19 mouse cellular contexts compared by ENCODE assay signal in genomic region chr3:107849693-107850031, GRCm38 (mm10). TPM values are rescaled to one million over a fixed set of nuclear protein-coding genes. Genes with fewer than 3 reads are reported as not detected.
DNase-seq lines count a peak whose midpoint lies in the region; ATAC-seq lines count a peak whose summit lies in the region.
"Had no signal": no experiment of that assay in that cellular context is flagged by ENCODE, and none has a peak within 500 bp of the region (broad histone marks: within the 10 kb centered on the region; RNA-seq: fewer than 3 reads in every experiment).

No protein-coding gene starts in this region.

- H3K4me3 ChIP-seq in heart, embryonic 10.5 days, result no peak overlapping the region
- no peak overlapping the region for H3K4me3 ChIP-seq in liver, embryonic 15.5 days (replicated peaks)
- H3K4me3 ChIP-seq: embryonic facial prominence, embryonic 12.5 days; forebrain, embryonic 12.5 days; heart, embryonic 13.5 days; megakaryocyte, embryonic 14.5 days had no signal

- no peak overlapping the region for H3K4me2 ChIP-seq in liver, embryonic 15.5 days
- H3K4me2 ChIP-seq: embryonic facial prominence, embryonic 12.5 days; forebrain, embryonic 12.5 days; hindbrain, embryonic 14.5 days had no signal

- intact Hi-C loops in heart, postnatal 36 days (cut with DNase I), result no loop called here

- 60% methylated on average over 2 of the region's 2 CpGs for WGBS in heart, embryonic 10.5 days
- WGBS in liver, embryonic 15.5 days (ENCODE audit: insufficient replicate concordance), result 29% methylated on average over 2 of the region's 2 CpGs

- H3K36me3 ChIP-seq in heart, embryonic 10.5 days, result no peaks in the 10 kb centered on the region
- H3K36me3 ChIP-seq in liver, embryonic 15.5 days (replicated peaks), result no peaks in the 10 kb centered on the region
- H3K36me3 ChIP-seq: embryonic facial prominence, embryonic 12.5 days; forebrain, embryonic 12.5 days; heart, embryonic 13.5 days had no signal

- no peak overlapping the region for H3K9ac ChIP-seq in liver, embryonic 15.5 days
- H3K9ac ChIP-seq: embryonic facial prominence, embryonic 12.5 days; hindbrain, embryonic 14.5 days; lung, embryonic 14.5 days had no signal

- peak overlapping the region; percentile 29; the same call in 1 of the 2 replicates for H3K27ac ChIP-seq in heart, embryonic 10.5 days
- H3K27ac ChIP-seq in liver, embryonic 15.5 days (replicated peaks), result no peak overlapping the region
- H3K27ac ChIP-seq: forebrain, embryonic 12.5 days; hindbrain, embryonic 14.5 days had no signal

- no peaks in the 10 kb centered on the region for H3K9me3 ChIP-seq in heart, embryonic 10.5 days
- H3K9me3 ChIP-seq in liver, embryonic 15.5 days (replicated peaks), result no peaks in the 10 kb centered on the region
- H3K9me3 ChIP-seq: embryonic facial prominence, embryonic 12.5 days; forebrain, embryonic 12.5 days; heart, embryonic 13.5 days; megakaryocyte, embryonic 14.5 days had no signal

- ATAC-seq in granulocyte monocyte progenitor cell, adult 5-6 weeks (replicated peaks; ENCODE audit: poor library complexity, severe bottlenecking), result peak; percentile 4; the same call in 1 of the 2 replicates
- peak; percentile 52 for ATAC-seq in liver, embryonic 15.5 days (ENCODE audit: insufficient read depth)
- no peak for ATAC-seq in erythroblast, adult 5-6 weeks (replicated peaks; ENCODE audit: low FRiP score, poor library complexity, severe bottlenecking)

- no peaks in the 10 kb centered on the region; the same call in 1 of the 2 replicates for H3K27me3 ChIP-seq in heart, embryonic 10.5 days (ENCODE audit: insufficient read depth, poor library complexity, severe bottlenecking)
- no peaks in the 10 kb centered on the region for H3K27me3 ChIP-seq in liver, embryonic 15.5 days
- H3K27me3 ChIP-seq: embryonic facial prominence, embryonic 12.5 days; forebrain, embryonic 12.5 days had no signal

- H3K4me1 ChIP-seq in heart, embryonic 10.5 days, result peaks cover 46% of the 10 kb centered on the region
- H3K4me1 ChIP-seq in liver, embryonic 15.5 days (replicated peaks), result peaks cover 17% of the 10 kb centered on the region

- no peak for DNase-seq in heart, embryonic 10.5 days (ENCODE audit: low spot score)
- DNase-seq in heart, postnatal 36 days, result no peak
- DNase-seq in 3134 (ENCODE audit: extremely low read depth, insufficient read length, low spot score), result peak; percentile 30
- DNase-seq in heart, postnatal 4 days, result no peak
- DNase-seq: adrenal gland, postnatal 36 days; cerebellum, postnatal 36 days; gastrocnemius, postnatal 14 days; kidney, adult 9 months; thymus, postnatal 4 days had no signal

RNA-seq across cellular contexts. Expression of gene Eps8l3, which starts 27.4 kb away (rescaled TPM):
- polyA plus RNA-seq in heart, embryonic 10.5 days (2016; fragmentation: Nextera tagmentation; extraction: Ambion mirVana), result not detected in 2 replicates
- total RNA-seq in heart, postnatal 36 days (2021), result not detected
- not detected in 2 replicates for total RNA-seq in granulocyte monocyte progenitor cell, adult 5-6 weeks (2014; fragmentation: Nextera tagmentation)
- total RNA-seq in granulocyte monocyte progenitor cell, adult 5-6 weeks (2017), result not detected in 2 replicates
- polyA plus RNA-seq in liver, embryonic 15.5 days (2015; fragmentation: Nextera tagmentation; extraction: Ambion mirVana), result 0.20 TPM in 1 of 2 replicates, not detected in the other
- 1.5 TPM in 1 of 2 replicates, not detected in the other for total RNA-seq in erythroblast, adult 5-6 weeks (2015; ENCODE audit: low replicate concordance)
- not detected in 2 replicates for total RNA-seq in erythroblast, adult 5-6 weeks (2017; ENCODE audit: low replicate concordance)
- total RNA-seq in heart, postnatal 4 days (2021), result not detected
- total RNA-seq: adrenal gland, postnatal 36 days; gastrocnemius, postnatal 14 days; left cerebral cortex, adult 8-10 months had no signal
- polyA plus RNA-seq: embryonic facial prominence, embryonic 12.5 days; forebrain, embryonic 12.5 days; heart, embryonic 13.5 days; hindbrain, embryonic 14.5 days; lung, embryonic 14.5 days had no signal

RNA-seq across cellular contexts. Expression of gene Gstm5, which starts 46.0 kb away (rescaled TPM):
- polyA plus RNA-seq in heart, embryonic 10.5 days (2016; fragmentation: Nextera tagmentation; extraction: Ambion mirVana), result 121 and 146 TPM in 2 replicates
- 10 to 100 TPM; 50.5 to 51.2 TPM for total RNA-seq in heart, postnatal 36 days (2021)
- total RNA-seq in granulocyte monocyte progenitor cell, adult 5-6 weeks (2014; fragmentation: Nextera tagmentation), result 16.0 and 24.7 TPM in 2 replicates
- 13.2 and 18.3 TPM in 2 replicates for total RNA-seq in granulocyte monocyte progenitor cell, adult 5-6 weeks (2017)
- polyA plus RNA-seq in liver, embryonic 15.5 days (2015; fragmentation: Nextera tagmentation; extraction: Ambion mirVana), result 158 and 174 TPM in 2 replicates
- total RNA-seq in erythroblast, adult 5-6 weeks (2015; ENCODE audit: low replicate concordance), result 17.9 and 33.9 TPM in 2 replicates
- total RNA-seq in erythroblast, adult 5-6 weeks (2017; ENCODE audit: low replicate concordance), result 8.2 and 22.6 TPM in 2 replicates
- 10 to 100 TPM; 48.2 to 50.6 TPM for total RNA-seq in heart, postnatal 4 days (2021)
